Mouse (Mus musculus) heart, postnatal 25 days (tissue): Measurements from ENCODE around the gene Kcnj12. TPM values are rescaled to one million over a fixed set of nuclear protein-coding genes. Genes with fewer than 3 reads are reported as not detected.
A peak's percentile ranks its signal among the peaks of the same experiment; 100 is the strongest.

ENCODE experiments used
- DNase-seq: peaks from one replicate; pipeline ENCODE4 v3.0.0; 2022; ENCODE audit warnings: low spot score
- intact Hi-C: fragments of 180-260 bp; cut with DNase I; formaldehyde crosslinking; loops from one replicate; pipeline ENCODE4 v1.15.1; 2025
- total RNA-seq, 2 experiments: library from RNA; stranded (reverse); gene quantifications; 2 replicates each; pipeline ENCODE4 v1.2.3; 2021

Kcnj12 gene
- total RNA-seq, 2 experiments from 2014 or later: 25.2 to 28.6 TPM

- intact Hi-C loops: loop anchor here (1.0 to 5.0 kb wide), 4 partner anchors 138 to 265 kb away; no protein-coding TSS in a partner anchor
- DNase-seq: no peak
These were observed 69.4 kb downstream of the Kcnj12 start for GRCm38 (mm10) chr11:61091642-61092262.

- intact Hi-C loops: no loop called here
- no peak for DNase-seq
These were observed 75.7 kb downstream of the Kcnj12 start for GRCm38 (mm10) chr11:61098046-61098445.

GRCm38 (mm10) chr11:61102397-61103339 lies 80.3 kb downstream of the Kcnj12 start:
- intact Hi-C loops: loop anchor here (5.0 to 10.0 kb wide), 2 partner anchors 310 to 612 kb away; no protein-coding TSS in a partner anchor
- DNase-seq: no peak

- intact Hi-C loops: loop anchor here (2.0 to 10.0 kb wide), 3 partner anchors 52 to 610 kb away; no protein-coding TSS in a partner anchor
- DNase-seq: peak; percentile 41
These were observed 82.0 kb downstream of the Kcnj12 start for GRCm38 (mm10) chr11:61104241-61104901.

GRCm38 (mm10) chr11:61108911-61109361 lies 86.6 kb downstream of the Kcnj12 start:
- DNase-seq: no peak
- intact Hi-C loops: loop anchor here (10.0 kb wide), 1 partner anchor 606 kb away; no protein-coding TSS in a partner anchor

- no peak for DNase-seq
- intact Hi-C loops: loop anchor here (10.0 kb wide), 1 partner anchor 605 kb away; no protein-coding TSS in a partner anchor
These were observed 87.3 kb downstream of the Kcnj12 start for GRCm38 (mm10) chr11:61109707-61110106.

GRCm38 (mm10) chr11:61110113-61110512 lies 87.7 kb downstream of the Kcnj12 start:
- intact Hi-C loops: no loop called here
- no peak for DNase-seq

GRCm38 (mm10) chr11:61110928-61111327 lies 88.6 kb downstream of the Kcnj12 start:
- intact Hi-C loops: no loop called here
- DNase-seq: no peak

- intact Hi-C loops: no loop called here
- DNase-seq: no peak
These were observed 89.1 kb downstream of the Kcnj12 start for GRCm38 (mm10) chr11:61111472-61111871.

- intact Hi-C loops: no loop called here
- DNase-seq: no peak
These were observed 90.1 kb downstream of the Kcnj12 start for GRCm38 (mm10) chr11:61112323-61112995.

GRCm38 (mm10) chr11:61116226-61116625 lies 93.9 kb downstream of the Kcnj12 start:
- DNase-seq: no peak
- intact Hi-C loops: no loop called here

- DNase-seq: no peak
- intact Hi-C loops: no loop called here
These were observed 97.7 kb downstream of the Kcnj12 start for GRCm38 (mm10) chr11:61119996-61120583.

Other genes starting within 250 kb of the Kcnj12 start
- 1 to 10 TPM; 4.1 to 4.2 TPM for gene Top3a, start 245.2 kb upstream of the Kcnj12 start, total RNA-seq
- gene Smcr8, start 245.0 kb upstream of the Kcnj12 start, total RNA-seq: 10 to 100 TPM; 13.4 to 16.3 TPM
- gene Shmt1, start 210.8 kb upstream of the Kcnj12 start, total RNA-seq: 10 to 100 TPM in 1 of 2 experiments, 1 to 10 TPM in 1; 5.1 to 12.6 TPM
- 10 to 100 TPM; 20.1 to 20.8 TPM for gene Dhrs7b, start 191.9 kb upstream of the Kcnj12 start, total RNA-seq
- 10 to 100 TPM; 27.6 to 28.0 TPM for gene Tmem11, start 143.3 kb upstream of the Kcnj12 start, total RNA-seq
- 10 to 100 TPM; 14.6 to 14.9 TPM for gene Natd1, start 107.8 kb upstream of the Kcnj12 start, total RNA-seq
- 10 to 100 TPM; 73.6 to 81.8 TPM for gene Map2k3, start 90.5 kb upstream of the Kcnj12 start, total RNA-seq
- gene Tnfrsf13b, start 104.2 kb downstream of the Kcnj12 start, total RNA-seq: 1 to 10 TPM in 1 of 2 experiments, under 1 TPM in 1; 0.44 to 1.0 TPM
- 10 to 100 TPM; 28.1 to 30.6 TPM for gene Usp22, start 152.5 kb downstream of the Kcnj12 start, total RNA-seq
- 1 to 10 TPM in 1 of 2 experiments, under 1 TPM in 1; 0.87 to 1.8 TPM for gene Aldh3a1, start 185.0 kb downstream of the Kcnj12 start, total RNA-seq
- 10 to 100 TPM; 30.6 to 35.2 TPM for gene Aldh3a2, start 244.9 kb downstream of the Kcnj12 start, total RNA-seq